Mouse (Mus musculus): ENCODE measurements at regions not wholly inside any gene's neighbourhood (a gene's known extent, or its start where the extent isn't known, plus 50 kb on each side); places are given as distances from the start of the nearest gene placed in this dataset.

DNA sequence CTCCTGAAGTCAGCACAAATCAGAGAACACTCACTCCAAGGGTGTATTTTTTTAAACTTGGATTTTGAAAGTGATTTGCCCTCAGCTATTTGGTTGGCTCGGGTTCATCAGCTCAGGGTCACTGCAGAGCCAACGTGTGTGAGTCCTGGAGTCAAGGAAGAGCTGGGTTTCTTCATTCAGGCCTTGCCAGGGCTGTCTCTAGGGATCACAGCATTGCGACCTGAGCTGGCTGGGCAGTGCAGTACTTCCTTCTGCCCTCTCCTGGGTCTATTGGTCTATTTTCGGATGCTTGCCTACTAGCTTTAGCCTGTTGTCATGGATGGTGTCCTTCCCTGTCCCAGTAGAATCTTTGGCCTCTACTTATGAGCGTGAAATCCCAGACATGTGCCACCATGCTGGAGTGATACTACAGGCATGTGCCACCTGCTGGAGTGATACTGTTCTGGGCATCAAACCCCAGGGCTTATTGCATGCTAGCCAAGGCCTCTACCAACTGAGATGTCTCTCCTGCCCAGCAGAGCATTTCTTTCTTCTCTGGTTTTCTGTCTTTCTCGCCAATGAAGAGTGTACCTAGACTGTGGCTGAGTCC is 211.7 kb upstream of the Rbfox1 start:
- no peak for TF ChIP-seq JUND (IDR thresholded peaks at IDR 0.05; ENCODE audit: low read depth, low read length)
- TF ChIP-seq TAL1 (IDR thresholded peaks at IDR 0.05; ENCODE audit: low read length), result no peak
- TF ChIP-seq POLR2AphosphoS2 (IDR thresholded peaks at IDR 0.05; ENCODE audit: low read length), result no peak
